Mouse (Mus musculus): ENCODE results near the gene Dars. TPM values are rescaled to one million over a fixed set of nuclear protein-coding genes. Genes with fewer than 3 reads are reported as not detected.

The Dars gene
- polyA plus RNA-seq, 1 experiment from 2014 or later, result 165 TPM

- no peak overlapping the region for H3K4me2 ChIP-seq
- ATAC-seq (ENCODE audit: low FRiP score), result no peak
- no peak overlapping the region for H3K27ac ChIP-seq
- peaks cover 28% of the 10 kb centered on the region for H3K36me3 ChIP-seq
- H3K9me3 ChIP-seq, result no peaks in the 10 kb centered on the region
- H3K4me1 ChIP-seq (replicated peaks), result peaks cover 24% of the 10 kb centered on the region
- H3K27me3 ChIP-seq, result no peaks in the 10 kb centered on the region
- H3K9ac ChIP-seq, result no peak overlapping the region
- no peak overlapping the region for H3K4me3 ChIP-seq
- 67% methylated on average over 2 of the region's 2 CpGs for WGBS
Observed at GRCm38 (mm10) chr1:128360601-128361000, 56.6 kb downstream of the Dars start.

GRCm38 (mm10) chr1:128359554-128360376, 57.4 kb downstream of the Dars start, which contains the start of gene Mcm6:
TSS of gene Mcm6 (minus strand) at chr1:128359664.
- H3K4me3 ChIP-seq, result peak within 1 kb of the TSS; percentile 87
- peak within 1 kb of the TSS; percentile 74 for H3K27ac ChIP-seq
- H3K36me3 ChIP-seq, result peaks cover 24% of the 10 kb centered on the region
- H3K4me1 ChIP-seq (replicated peaks), result peaks cover 24% of the 10 kb centered on the region
- peak; percentile 99 for ATAC-seq (ENCODE audit: low FRiP score)
- H3K9ac ChIP-seq, result peak within 1 kb of the TSS; percentile 75
- WGBS, result 3% methylated on average over 34 of the region's 38 CpGs
- H3K27me3 ChIP-seq, result no peaks in the 10 kb centered on the region
- no peaks in the 10 kb centered on the region for H3K9me3 ChIP-seq
- H3K4me2 ChIP-seq, result peak within 1 kb of the TSS; percentile 78

- H3K9me3 ChIP-seq, result no peaks in the 10 kb centered on the region
- no peaks in the 10 kb centered on the region for H3K27me3 ChIP-seq
- peaks cover 21% of the 10 kb centered on the region for H3K36me3 ChIP-seq
- peak; percentile 87 for ATAC-seq (ENCODE audit: low FRiP score)
- peaks cover 24% of the 10 kb centered on the region for H3K4me1 ChIP-seq (replicated peaks)
- peak overlapping the region; percentile 75 for H3K9ac ChIP-seq
- under 1% methylated on average over 33 of the region's 35 CpGs for WGBS
- H3K4me2 ChIP-seq, result peak overlapping the region; percentile 78
- peak overlapping the region; percentile 74 for H3K27ac ChIP-seq
- peak overlapping the region; percentile 87 for H3K4me3 ChIP-seq
Observed at GRCm38 (mm10) chr1:128358916-128359553, 58.1 kb downstream of the Dars start.

- Histone ChIP-seq H3K9ac (peak overlapping the region; percentile 43; the same call in 1 of the 2 replicates), H3K4me1 (replicated peaks) (peaks cover 24% of the 10 kb centered on the region), H3K27ac (no peak overlapping the region), H3K4me2 (peak overlapping the region; percentile 78), H3K4me3 (peak overlapping the region; percentile 87), H3K27me3 (no peaks in the 10 kb centered on the region), H3K36me3 (peaks cover 25% of the 10 kb centered on the region), H3K9me3 (no peaks in the 10 kb centered on the region)
- WGBS, result 68% methylated on average over 6 of the region's 6 CpGs
- no peak for ATAC-seq (ENCODE audit: low FRiP score)
Observed at GRCm38 (mm10) chr1:128358276-128358675, 58.9 kb downstream of the Dars start.

- peak overlapping the region; percentile 15; the same call in 1 of the 2 replicates for H3K9ac ChIP-seq
- H3K36me3 ChIP-seq, result peaks cover 23% of the 10 kb centered on the region
- 53% methylated on average over 3 of the region's 3 CpGs for WGBS
- H3K4me2 ChIP-seq, result peak overlapping the region; percentile 78
- peak overlapping the region; percentile 87; the same call in 1 of the 2 replicates for H3K4me3 ChIP-seq
- no peaks in the 10 kb centered on the region for H3K9me3 ChIP-seq
- H3K27ac ChIP-seq, result no peak overlapping the region; the same call in 1 of the 2 replicates
- H3K4me1 ChIP-seq (replicated peaks), result peaks cover 24% of the 10 kb centered on the region
- no peak for ATAC-seq (ENCODE audit: low FRiP score)
- H3K27me3 ChIP-seq, result no peaks in the 10 kb centered on the region
Observed at GRCm38 (mm10) chr1:128357452-128357851, 59.7 kb downstream of the Dars start.

- Histone ChIP-seq H3K4me3 (no peak overlapping the region), H3K36me3 (peaks cover 40% of the 10 kb centered on the region), H3K27me3 (no peaks in the 10 kb centered on the region), H3K9ac (no peak overlapping the region), H3K4me1 (replicated peaks) (peaks cover 10% of the 10 kb centered on the region), H3K9me3 (no peaks in the 10 kb centered on the region), H3K27ac (no peak overlapping the region), H3K4me2 (no peak overlapping the region)
- WGBS, result 94% methylated on average over 3 of the region's 3 CpGs
- no peak for ATAC-seq (ENCODE audit: low FRiP score)
Observed at GRCm38 (mm10) chr1:128353092-128353491, 64.1 kb downstream of the Dars start.

GRCm38 (mm10) chr1:128344232-128344631, 72.9 kb downstream of the Dars start:
- H3K9me3 ChIP-seq, result no peaks in the 10 kb centered on the region
- ATAC-seq (ENCODE audit: low FRiP score), result no peak
- 23% methylated on average over 10 of the region's 10 CpGs for WGBS

GRCm38 (mm10) chr1:128337708-128338320, 79.4 kb downstream of the Dars start:
- Histone ChIP-seq H3K9ac (no peak overlapping the region), H3K27ac (no peak overlapping the region), H3K4me1 (replicated peaks) (no peaks in the 10 kb centered on the region), H3K36me3 (peaks cover 74% of the 10 kb centered on the region), H3K4me2 (no peak overlapping the region), H3K27me3 (no peaks in the 10 kb centered on the region), H3K9me3 (no peaks in the 10 kb centered on the region), H3K4me3 (no peak overlapping the region)
- no peak for ATAC-seq (ENCODE audit: low FRiP score)
- 92% methylated on average over 13 of the region's 13 CpGs for WGBS

More at GRCm38 (mm10) chr1:128344232-128344631, 72.9 kb downstream of the Dars start:
- no peak overlapping the region for H3K4me3 ChIP-seq
- H3K36me3 ChIP-seq, result peaks cover 72% of the 10 kb centered on the region
- no peak overlapping the region for H3K9ac ChIP-seq
- no peaks in the 10 kb centered on the region for H3K27me3 ChIP-seq
- no peaks in the 10 kb centered on the region for H3K4me1 ChIP-seq (replicated peaks)
- no peak overlapping the region for H3K27ac ChIP-seq
- H3K4me2 ChIP-seq, result no peak overlapping the region

GRCm38 (mm10) chr1:128330313-128330712, 86.9 kb downstream of the Dars start:
- H3K4me1 ChIP-seq (replicated peaks), result no peaks in the 10 kb centered on the region
- H3K36me3 ChIP-seq, result peaks cover 62% of the 10 kb centered on the region
- no peak overlapping the region for H3K4me3 ChIP-seq
- no peak overlapping the region for H3K27ac ChIP-seq
- H3K27me3 ChIP-seq, result no peaks in the 10 kb centered on the region
- WGBS, result 95% methylated on average over 1 of the region's 1 CpGs
- H3K9me3 ChIP-seq, result no peaks in the 10 kb centered on the region
- no peak overlapping the region for H3K4me2 ChIP-seq
- ATAC-seq (ENCODE audit: low FRiP score), result no peak
- no peak overlapping the region for H3K9ac ChIP-seq

- ATAC-seq (ENCODE audit: low FRiP score), result no peak
- H3K27me3 ChIP-seq, result no peaks in the 10 kb centered on the region
- H3K27ac ChIP-seq, result no peak within 1 kb of the TSS
- no peaks in the 10 kb centered on the region for H3K4me1 ChIP-seq (replicated peaks)
- 89% methylated on average over 3 of the region's 3 CpGs for WGBS
- H3K9me3 ChIP-seq, result no peaks in the 10 kb centered on the region
- no peak within 1 kb of the TSS for H3K4me2 ChIP-seq
- peaks cover 41% of the 10 kb centered on the region for H3K36me3 ChIP-seq
- H3K4me3 ChIP-seq, result no peak within 1 kb of the TSS
- H3K9ac ChIP-seq, result no peak within 1 kb of the TSS
Observed at GRCm38 (mm10) chr1:128328218-128328617, 89.0 kb downstream of the Dars start, which contains the start of gene Lct. TSS of gene Lct (minus strand) at chr1:128328318.

GRCm38 (mm10) chr1:128327165-128327564, 90.0 kb downstream of the Dars start:
- Histone ChIP-seq H3K27me3 (no peaks in the 10 kb centered on the region), H3K9me3 (no peaks in the 10 kb centered on the region), H3K4me1 (replicated peaks) (no peaks in the 10 kb centered on the region), H3K4me2 (no peak overlapping the region), H3K36me3 (peaks cover 30% of the 10 kb centered on the region), H3K4me3 (no peak overlapping the region), H3K9ac (no peak overlapping the region), H3K27ac (no peak overlapping the region)
- 97% methylated on average over 1 of the region's 1 CpGs for WGBS
- ATAC-seq (ENCODE audit: low FRiP score), result no peak

- Histone ChIP-seq H3K4me3 (no peak overlapping the region), H3K4me1 (replicated peaks) (no peaks in the 10 kb centered on the region), H3K27me3 (no peaks in the 10 kb centered on the region), H3K9ac (no peak overlapping the region), H3K36me3 (0 out of 2 replicates have a peak, but pooled peaks cover 14% of the 10 kb centered on the region), H3K27ac (no peak overlapping the region), H3K4me2 (no peak overlapping the region), H3K9me3 (no peaks in the 10 kb centered on the region)
- 84% methylated on average over 2 of the region's 2 CpGs for WGBS
- ATAC-seq (ENCODE audit: low FRiP score), result no peak
Observed at GRCm38 (mm10) chr1:128324776-128325175, 92.4 kb downstream of the Dars start.
